Mouse (Mus musculus): ENCODE data around the gene Olfr127. TPM values are rescaled to one million over a fixed set of nuclear protein-coding genes. Genes with fewer than 3 reads are reported as not detected.

Olfr127 gene
- polyA plus RNA-seq (2015; fragmentation: Illumina TruSeq; extraction: RNeasy Lipid Tissue Mini Kit (QIAGEN cat#74804); ENCODE audit: low read depth, low replicate concordance), result not detected

GRCm38 (mm10) chr17:37900137-37900536 lies at the start of gene Olfr127:
Gene Olfr127, plus strand, starts transcription at chr17:37900437.

GRCm38 (mm10) chr17:37920248-37920647 lies 20.0 kb downstream of the Olfr127 start, which contains the start of gene Olfr128:
Gene Olfr128, plus strand, starts transcription at chr17:37920548.

GRCm38 (mm10) chr17:37952979-37953378 lies 52.7 kb downstream of the Olfr127 start, which contains the start of gene Olfr761:
Gene Olfr761, minus strand, starts transcription at chr17:37953079.

Other genes starting within 250 kb of the Olfr127 start
- not detected for gene Olfr117, start 236.7 kb upstream of the Olfr127 start, polyA plus RNA-seq (2015; fragmentation: Illumina TruSeq; extraction: RNeasy Lipid Tissue Mini Kit (QIAGEN cat#74804); ENCODE audit: low read depth, low replicate concordance)
- not detected for gene Olfr118, start 233.4 kb upstream of the Olfr127 start, polyA plus RNA-seq (2015; fragmentation: Illumina TruSeq; extraction: RNeasy Lipid Tissue Mini Kit (QIAGEN cat#74804); ENCODE audit: low read depth, low replicate concordance)
- not detected for gene Olfr119, start 203.9 kb upstream of the Olfr127 start, polyA plus RNA-seq (2015; fragmentation: Illumina TruSeq; extraction: RNeasy Lipid Tissue Mini Kit (QIAGEN cat#74804); ENCODE audit: low read depth, low replicate concordance)
- gene Olfr120, start 178.6 kb upstream of the Olfr127 start, polyA plus RNA-seq (2015; fragmentation: Illumina TruSeq; extraction: RNeasy Lipid Tissue Mini Kit (QIAGEN cat#74804); ENCODE audit: low read depth, low replicate concordance), result not detected
- gene Olfr121, start 151.6 kb upstream of the Olfr127 start, polyA plus RNA-seq (2015; fragmentation: Illumina TruSeq; extraction: RNeasy Lipid Tissue Mini Kit (QIAGEN cat#74804); ENCODE audit: low read depth, low replicate concordance), result not detected
- gene Olfr122, start 131.8 kb upstream of the Olfr127 start, polyA plus RNA-seq (2015; fragmentation: Illumina TruSeq; extraction: RNeasy Lipid Tissue Mini Kit (QIAGEN cat#74804); ENCODE audit: low read depth, low replicate concordance), result not detected
- not detected for gene Olfr123, start 106.9 kb upstream of the Olfr127 start, polyA plus RNA-seq (2015; fragmentation: Illumina TruSeq; extraction: RNeasy Lipid Tissue Mini Kit (QIAGEN cat#74804); ENCODE audit: low read depth, low replicate concordance)
- not detected for gene Olfr124, start 100.5 kb upstream of the Olfr127 start, polyA plus RNA-seq (2015; fragmentation: Illumina TruSeq; extraction: RNeasy Lipid Tissue Mini Kit (QIAGEN cat#74804); ENCODE audit: low read depth, low replicate concordance)
- not detected for gene Olfr125, start 67.5 kb upstream of the Olfr127 start, polyA plus RNA-seq (2015; fragmentation: Illumina TruSeq; extraction: RNeasy Lipid Tissue Mini Kit (QIAGEN cat#74804); ENCODE audit: low read depth, low replicate concordance)
- not detected for gene Olfr126, start 53.0 kb upstream of the Olfr127 start, polyA plus RNA-seq (2015; fragmentation: Illumina TruSeq; extraction: RNeasy Lipid Tissue Mini Kit (QIAGEN cat#74804); ENCODE audit: low read depth, low replicate concordance)
- gene Olfr128, start 20.1 kb downstream of the Olfr127 start, polyA plus RNA-seq (2015; fragmentation: Illumina TruSeq; extraction: RNeasy Lipid Tissue Mini Kit (QIAGEN cat#74804); ENCODE audit: low read depth, low replicate concordance), result not detected
- not detected for gene Olfr761, start 52.6 kb downstream of the Olfr127 start, polyA plus RNA-seq (2015; fragmentation: Illumina TruSeq; extraction: RNeasy Lipid Tissue Mini Kit (QIAGEN cat#74804); ENCODE audit: low read depth, low replicate concordance)
- gene Olfr129, start 159.6 kb downstream of the Olfr127 start, polyA plus RNA-seq (2015; fragmentation: Illumina TruSeq; extraction: RNeasy Lipid Tissue Mini Kit (QIAGEN cat#74804); ENCODE audit: low read depth, low replicate concordance), result not detected
- gene Olfr130, start 163.5 kb downstream of the Olfr127 start, polyA plus RNA-seq (2015; fragmentation: Illumina TruSeq; extraction: RNeasy Lipid Tissue Mini Kit (QIAGEN cat#74804); ENCODE audit: low read depth, low replicate concordance), result not detected
- not detected for gene Olfr131, start 188.3 kb downstream of the Olfr127 start, polyA plus RNA-seq (2015; fragmentation: Illumina TruSeq; extraction: RNeasy Lipid Tissue Mini Kit (QIAGEN cat#74804); ENCODE audit: low read depth, low replicate concordance)
- gene Olfr132, start 234.1 kb downstream of the Olfr127 start, polyA plus RNA-seq (2015; fragmentation: Illumina TruSeq; extraction: RNeasy Lipid Tissue Mini Kit (QIAGEN cat#74804); ENCODE audit: low read depth, low replicate concordance), result not detected
- gene Olfr133, start 244.8 kb downstream of the Olfr127 start, polyA plus RNA-seq (2015; fragmentation: Illumina TruSeq; extraction: RNeasy Lipid Tissue Mini Kit (QIAGEN cat#74804); ENCODE audit: low read depth, low replicate concordance), result not detected

All from brain, adult 10 weeks (tissue).